Mouse (Mus musculus): ENCODE measurements around the gene Adamts1. TPM values are rescaled to one million over a fixed set of nuclear protein-coding genes. Genes with fewer than 3 reads are reported as not detected.

The Adamts1 gene
- polyA plus RNA-seq (2015; fragmentation: Nextera tagmentation; extraction: Ambion mirVana) = 18.6 and 22.0 TPM in 2 replicates

DNA sequence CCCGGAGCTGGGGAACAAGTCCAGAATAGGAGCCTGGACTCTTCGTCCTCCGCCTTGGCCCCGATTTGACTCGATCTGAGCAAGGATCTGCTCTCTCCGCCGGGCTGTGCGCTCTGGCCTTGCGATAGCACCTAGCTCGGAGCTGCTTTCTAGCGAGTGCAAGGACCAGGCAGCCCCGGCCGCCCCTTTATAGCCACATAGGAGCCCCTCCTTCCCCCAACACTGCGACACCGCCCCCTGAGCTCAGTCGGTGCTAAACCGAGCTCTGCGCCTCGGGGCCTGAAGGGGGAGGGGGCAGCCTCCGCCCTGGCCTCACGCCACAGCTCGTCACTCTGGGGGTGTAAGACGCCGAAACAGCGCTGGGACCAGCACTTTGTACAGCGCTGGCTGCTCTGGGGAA is at the start of gene Adamts1:
Adamts1 (minus strand) TSS at position 160 of the 400 bp plus-strand sequence.

Other genes with a start within 250 kb of the Adamts1 start
- 2.3 and 5.7 TPM in 2 replicates for gene Cyyr1, start 249.7 kb downstream of the Adamts1 start, polyA plus RNA-seq (2015; fragmentation: Nextera tagmentation; extraction: Ambion mirVana)
- gene Adamts5, start 98.7 kb upstream of the Adamts1 start, polyA plus RNA-seq (2015; fragmentation: Nextera tagmentation; extraction: Ambion mirVana) = 7.8 and 11.2 TPM in 2 replicates